Mouse (Mus musculus) olfactory bulb, adult 2 months (tissue): ENCODE measurements at regions not wholly inside any gene's neighbourhood (a gene's known extent, or its start where the extent isn't known, plus 50 kb on each side); places are given as distances from the start of the nearest gene placed in this dataset.

Experiments used
- CTCF ChIP-seq: fragments of 200-500 bp; IDR thresholded peaks from 2 replicates; pipeline ENCODE4 v1.5.1; 2012; ENCODE audit warnings: low read depth, mild to moderate bottlenecking, low read length, moderate library complexity; ENCODE audit not compliant: insufficient read depth
- POLR2A ChIP-seq: fragments of 200-500 bp; IDR thresholded peaks from 2 replicates; pipeline ENCODE4 v1.6.1; 2012; ENCODE audit warnings: mild to moderate bottlenecking, low read depth, low read length, moderate library complexity; ENCODE audit not compliant: insufficient read depth

- no peak for TF ChIP-seq CTCF
- no peak for TF ChIP-seq POLR2A
Observed at GRCm38 (mm10) chr12:16172176-16172575, 355.5 kb upstream of the Trib2 start.
